Mouse (Mus musculus): ENCODE data around the gene Lbx2. TPM values are rescaled to one million over a fixed set of nuclear protein-coding genes. Genes with fewer than 3 reads are reported as not detected.

The Lbx2 gene
- total and polyA plus RNA-seq, 2 experiments from 2014 or later: 0.64 TPM; not detected in 1

GRCm38 (mm10) chr6:83043993-83044392 lies 42.2 kb upstream of the Lbx2 start:
- no peaks in the 10 kb centered on the region for H3K27me3 ChIP-seq (ENCODE audit: control insufficient read depth, insufficient read depth, low read length)
- H3K27ac ChIP-seq (ENCODE audit: low read depth): no peak overlapping the region
- 86% methylated on average over 5 of the region's 5 CpGs for WGBS

GRCm38 (mm10) chr6:83044742-83045141 lies 41.4 kb upstream of the Lbx2 start:
- no peaks in the 10 kb centered on the region for H3K9me3 ChIP-seq (replicated peaks; ENCODE audit: control insufficient read depth, low read length)
- TF ChIP-seq CTCF (IDR thresholded peaks at IDR 0.05; ENCODE audit: low read depth) (no peak), EP300 (IDR thresholded peaks at IDR 0.05; ENCODE audit: low read depth) (no peak)
- H3K9ac ChIP-seq (replicated peaks; ENCODE audit: low read depth, low read length): no peak overlapping the region
- no peaks in the 10 kb centered on the region for H3K27me3 ChIP-seq (ENCODE audit: control insufficient read depth, insufficient read depth, low read length)
- ATAC-seq (ENCODE audit: insufficient read depth, low read depth): peak; percentile 72
- H3K4me2 ChIP-seq (ENCODE audit: low read depth, low read length): no peak overlapping the region
- 15% methylated on average over 9 of the region's 9 CpGs for WGBS
- no peak overlapping the region for H3K27ac ChIP-seq (ENCODE audit: low read depth)
- H3K36me3 ChIP-seq (replicated peaks; ENCODE audit: control insufficient read depth, insufficient read depth, low read length): no peaks in the 10 kb centered on the region
- peak; percentile 46 for DNase-seq (ENCODE audit: low spot score)
- H3K4me1 ChIP-seq (ENCODE audit: control insufficient read depth, insufficient read depth): no peaks in the 10 kb centered on the region
- no peak overlapping the region for H3K4me3 ChIP-seq (ENCODE audit: low read depth, low read length)

More at GRCm38 (mm10) chr6:83043993-83044392, 42.2 kb upstream of the Lbx2 start:
- ATAC-seq (ENCODE audit: insufficient read depth, low read depth): 0 out of 2 replicates have a peak, but pooled peaks have one; percentile 8
- no peak overlapping the region for H3K4me3 ChIP-seq (ENCODE audit: low read depth, low read length)
- H3K36me3 ChIP-seq (replicated peaks; ENCODE audit: control insufficient read depth, insufficient read depth, low read length): no peaks in the 10 kb centered on the region
- H3K9me3 ChIP-seq (replicated peaks; ENCODE audit: control insufficient read depth, low read length): no peaks in the 10 kb centered on the region
- H3K9ac ChIP-seq (replicated peaks; ENCODE audit: low read depth, low read length): no peak overlapping the region
- no peak for DNase-seq (ENCODE audit: low spot score)
- no peak for TF ChIP-seq EP300 (IDR thresholded peaks at IDR 0.05; ENCODE audit: low read depth)
- no peak for TF ChIP-seq CTCF (IDR thresholded peaks at IDR 0.05; ENCODE audit: low read depth)
- no peak overlapping the region for H3K4me2 ChIP-seq (ENCODE audit: low read depth, low read length)
- H3K4me1 ChIP-seq (ENCODE audit: control insufficient read depth, insufficient read depth): no peaks in the 10 kb centered on the region; the same call in 1 of the 2 replicates

GRCm38 (mm10) chr6:83049367-83049766 lies 36.8 kb upstream of the Lbx2 start:
- ATAC-seq (ENCODE audit: insufficient read depth, low read depth) (no peak), DNase-seq (ENCODE audit: low spot score) (no peak)
- TF ChIP-seq EP300 (IDR thresholded peaks at IDR 0.05; ENCODE audit: low read depth) (no peak), CTCF (IDR thresholded peaks at IDR 0.05; ENCODE audit: low read depth) (no peak)
- H3K9me3 ChIP-seq (replicated peaks; ENCODE audit: control insufficient read depth, low read length): no peaks in the 10 kb centered on the region
- 65% methylated on average over 10 of the region's 10 CpGs for WGBS
- peaks cover 12% of the 10 kb centered on the region; the same call in 1 of the 2 replicates for H3K36me3 ChIP-seq (replicated peaks; ENCODE audit: control insufficient read depth, insufficient read depth, low read length)
- H3K27ac ChIP-seq (ENCODE audit: low read depth): no peak overlapping the region
- H3K4me1 ChIP-seq (ENCODE audit: control insufficient read depth, insufficient read depth): peaks cover 12% of the 10 kb centered on the region
- H3K4me3 ChIP-seq (ENCODE audit: low read depth, low read length): no peak overlapping the region
- H3K27me3 ChIP-seq (ENCODE audit: control insufficient read depth, insufficient read depth, low read length): no peaks in the 10 kb centered on the region
- H3K4me2 ChIP-seq (ENCODE audit: low read depth, low read length): no peak overlapping the region
- no peak overlapping the region for H3K9ac ChIP-seq (replicated peaks; ENCODE audit: low read depth, low read length)

GRCm38 (mm10) chr6:83053136-83053960 lies 32.8 kb upstream of the Lbx2 start:
- Histone ChIP-seq H3K4me3 (ENCODE audit: low read depth, low read length) (peak overlapping the region; percentile 88), H3K4me2 (ENCODE audit: low read depth, low read length) (peak overlapping the region; percentile 92), H3K27me3 (ENCODE audit: control insufficient read depth, insufficient read depth, low read length) (no peaks in the 10 kb centered on the region), H3K9me3 (replicated peaks; ENCODE audit: control insufficient read depth, low read length) (no peaks in the 10 kb centered on the region), H3K27ac (ENCODE audit: low read depth) (peak overlapping the region; percentile 88), H3K4me1 (ENCODE audit: control insufficient read depth, insufficient read depth) (peaks cover 20% of the 10 kb centered on the region), H3K9ac (replicated peaks; ENCODE audit: low read depth, low read length) (peak overlapping the region; percentile 92), H3K36me3 (replicated peaks; ENCODE audit: control insufficient read depth, insufficient read depth, low read length) (peaks cover 26% of the 10 kb centered on the region)
- 1% methylated on average over 26 of the region's 26 CpGs for WGBS
- peak; percentile 34 for DNase-seq (ENCODE audit: low spot score)
- TF ChIP-seq EP300 (IDR thresholded peaks at IDR 0.05; ENCODE audit: low read depth) (no peak), CTCF (IDR thresholded peaks at IDR 0.05; ENCODE audit: low read depth) (no peak)
- ATAC-seq (ENCODE audit: insufficient read depth, low read depth): no peak

GRCm38 (mm10) chr6:83054074-83054851 lies 31.9 kb upstream of the Lbx2 start, which contains the start of gene Aup1:
Gene Aup1, plus strand, starts transcription at chr6:83054521.
- ATAC-seq (ENCODE audit: insufficient read depth, low read depth) (peak; percentile 95), DNase-seq (ENCODE audit: low spot score) (peak; percentile 96)
- peak within 1 kb of the TSS; percentile 92 for H3K9ac ChIP-seq (replicated peaks; ENCODE audit: low read depth, low read length)
- peak within 1 kb of the TSS; percentile 92 for H3K4me2 ChIP-seq (ENCODE audit: low read depth, low read length)
- H3K36me3 ChIP-seq (replicated peaks; ENCODE audit: control insufficient read depth, insufficient read depth, low read length): peaks cover 26% of the 10 kb centered on the region
- H3K4me3 ChIP-seq (ENCODE audit: low read depth, low read length): peak within 1 kb of the TSS; percentile 88
- peak; percentile 97 for TF ChIP-seq EP300 (IDR thresholded peaks at IDR 0.05; ENCODE audit: low read depth)
- TF ChIP-seq CTCF (IDR thresholded peaks at IDR 0.05; ENCODE audit: low read depth): no peak
- H3K27ac ChIP-seq (ENCODE audit: low read depth): peak within 1 kb of the TSS; percentile 88
- no peaks in the 10 kb centered on the region for H3K27me3 ChIP-seq (ENCODE audit: control insufficient read depth, insufficient read depth, low read length)
- WGBS: under 1% methylated on average over 59 of the region's 64 CpGs
- peaks cover 20% of the 10 kb centered on the region for H3K4me1 ChIP-seq (ENCODE audit: control insufficient read depth, insufficient read depth)
- H3K9me3 ChIP-seq (replicated peaks; ENCODE audit: control insufficient read depth, low read length): no peaks in the 10 kb centered on the region

All from heart, postnatal 0 days (tissue).